Mouse (Mus musculus): ENCODE data around the gene Gls.

DNA sequence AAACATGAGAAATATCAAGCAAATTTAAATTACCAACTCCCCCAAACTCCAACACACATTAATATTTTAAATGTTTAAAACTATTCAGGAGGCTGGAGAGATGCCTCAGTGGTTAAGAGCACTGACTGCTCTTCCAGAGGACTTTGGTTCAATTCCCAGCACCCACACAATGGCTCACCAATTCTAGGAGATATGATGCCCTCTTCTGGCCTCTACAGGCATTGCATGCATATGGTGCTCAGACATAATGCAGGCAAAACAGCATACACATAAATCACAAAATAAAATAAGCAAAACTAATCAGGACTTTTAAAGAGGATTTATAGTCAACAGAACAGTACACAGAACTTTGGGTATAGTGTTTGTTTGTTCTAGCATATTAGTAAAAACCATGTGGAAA, 16.3 kb downstream of the Gls start:
- TF ChIP-seq CTCF (IDR thresholded peaks at IDR 0.05; ENCODE audit: extremely low read depth, insufficient read depth, insufficient read length, insufficient replicate concordance) (no peak), POLR2A (IDR thresholded peaks at IDR 0.05; ENCODE audit: low read depth, low read length) (no peak)

Measured in spleen, adult 2 months (tissue).